Mouse (Mus musculus) megakaryocyte-erythroid progenitor cell, adult 5-6 weeks (primary cell): Measurements from ENCODE around the gene Pde6h. TPM values are rescaled to one million over a fixed set of nuclear protein-coding genes. Genes with fewer than 3 reads are reported as not detected.

ENCODE experiments used
- ATAC-seq: replicated peaks from 2 replicates; pipeline ENCODE4 v1.8.0; 2016; ENCODE audit warnings: mild to moderate bottlenecking, inconsistent platforms; ENCODE audit not compliant: severe bottlenecking, poor library complexity, low FRiP score, low TSS enrichment
- total RNA-seq, 2 experiments: library from RNA; stranded (forward) in 1 of 2; stranded (reverse) in 1 of 2; fragments of 200-1000, 215-1000 nt in 1 of 2; fragments of >200 nt in 1 of 2; fragmentation: Nextera tagmentation in 1 of 2; gene quantifications; 2 replicates each; pipeline ENCODE4 v1.2.3; 2014 to 2017

Gene Pde6h
- total RNA-seq, 2 experiments from 2014 or later: 3.1 TPM; not detected in 1

DNA sequence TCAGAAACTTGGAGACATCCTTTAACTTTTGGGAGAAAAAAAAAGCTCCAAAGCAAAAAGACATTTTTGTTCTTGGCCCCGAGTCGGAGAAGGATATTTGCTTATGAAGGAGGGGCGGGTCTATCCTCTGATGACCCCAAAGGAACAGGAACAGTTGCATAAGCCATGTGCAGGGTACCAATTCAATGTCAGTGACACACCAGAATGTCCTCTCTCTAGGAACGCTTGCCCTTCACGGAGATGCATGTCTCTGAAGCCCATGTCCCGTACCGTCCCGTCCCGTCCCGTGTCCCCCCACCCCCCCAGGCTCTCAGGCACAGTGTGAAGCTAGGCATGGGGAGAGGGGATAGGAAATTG is 16.7 kb upstream of the Pde6h start:
- ATAC-seq: no peak

DNA sequence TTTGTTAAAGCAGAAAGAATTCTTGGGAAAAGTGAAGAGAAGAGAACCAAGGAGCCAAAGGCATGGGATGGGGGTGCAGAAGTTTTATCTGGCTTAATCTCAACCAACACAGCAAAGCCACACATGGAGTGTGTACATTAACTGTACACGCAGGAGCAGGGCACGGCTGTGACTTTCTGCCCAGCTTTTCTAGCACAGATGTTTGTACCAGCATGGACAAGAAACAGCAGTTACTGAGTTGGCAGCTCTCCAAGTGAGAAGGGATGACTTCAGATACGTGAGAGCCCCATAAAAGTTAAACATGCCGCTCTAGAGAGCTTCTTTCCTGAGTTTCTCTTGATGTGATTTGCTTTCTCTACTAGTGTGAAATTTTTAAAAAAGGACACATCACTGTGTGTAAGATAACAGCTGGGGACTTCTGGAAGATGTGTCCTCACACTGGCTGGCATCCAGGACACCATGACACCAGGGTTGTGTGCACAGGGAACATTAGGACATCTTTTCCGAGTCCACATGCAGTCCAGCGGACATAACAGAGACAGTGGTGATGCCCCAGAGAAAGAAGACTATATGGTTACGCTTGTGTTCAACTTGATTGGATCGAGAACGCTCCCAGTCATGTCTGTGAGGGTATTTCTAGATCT is 13.3 kb upstream of the Pde6h start:
- ATAC-seq: peak; percentile 53

DNA sequence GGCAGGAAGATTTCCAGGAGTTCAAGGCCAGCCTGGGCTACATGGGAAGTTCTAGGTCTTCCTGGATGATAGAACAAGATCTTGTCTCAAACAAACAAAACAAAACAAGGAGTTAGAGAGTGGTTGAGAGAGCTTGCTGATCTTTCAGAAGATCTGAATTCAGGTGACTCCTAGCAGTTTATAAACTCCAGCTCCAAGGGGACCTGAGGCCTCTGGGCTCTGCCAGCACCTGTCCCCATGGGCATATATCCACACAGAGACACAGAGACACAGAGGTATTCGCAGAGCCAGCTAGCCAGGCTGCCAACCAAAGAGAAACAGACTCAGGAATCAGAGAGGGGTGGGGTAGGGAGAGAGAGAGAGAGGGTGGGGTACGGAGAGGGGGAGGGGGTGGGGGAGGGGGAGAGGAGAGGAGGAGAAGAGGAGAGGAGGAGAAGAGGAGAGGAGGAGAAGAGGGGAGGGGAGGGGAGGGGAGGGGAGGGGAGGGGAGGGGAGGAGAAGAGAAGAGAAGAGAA is 10.8 kb upstream of the Pde6h start:
- ATAC-seq: no peak

DNA sequence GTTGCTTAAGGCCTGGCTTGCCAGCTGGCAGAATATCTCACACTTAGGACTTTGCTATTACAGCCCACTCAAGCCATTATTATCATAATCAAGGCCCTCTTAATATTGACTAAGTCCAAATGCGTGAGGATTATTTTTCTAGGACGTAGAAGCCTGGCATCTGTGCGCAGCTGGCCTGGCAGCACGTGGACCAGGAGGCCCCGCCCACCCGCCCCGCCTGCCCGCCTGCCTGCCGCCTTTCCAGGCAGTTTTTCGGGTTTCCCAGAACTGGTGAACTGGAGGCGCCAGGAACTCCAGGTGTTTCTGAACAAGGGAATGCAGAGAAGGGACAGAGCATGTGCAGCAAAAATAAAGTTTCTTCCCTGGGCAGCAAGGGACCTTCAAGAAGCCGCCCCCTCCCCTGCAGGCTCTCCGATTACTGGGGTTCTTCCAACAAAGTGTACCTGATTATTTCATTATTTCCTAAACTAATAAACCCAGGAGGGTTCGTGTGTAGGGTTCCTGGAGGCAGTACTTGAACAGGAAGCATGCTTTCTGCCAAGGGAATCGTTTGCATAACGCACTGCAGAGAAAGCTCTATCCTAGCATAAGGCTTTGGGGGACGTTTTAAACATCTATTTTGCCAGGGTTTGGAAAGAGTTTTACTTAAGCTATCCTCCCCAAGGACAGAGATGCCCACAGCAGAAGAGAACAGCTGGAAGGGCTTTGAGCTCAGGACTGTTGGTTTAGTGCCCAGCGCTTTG is 10.1 kb upstream of the Pde6h start:
- ATAC-seq: peak; percentile 54

DNA sequence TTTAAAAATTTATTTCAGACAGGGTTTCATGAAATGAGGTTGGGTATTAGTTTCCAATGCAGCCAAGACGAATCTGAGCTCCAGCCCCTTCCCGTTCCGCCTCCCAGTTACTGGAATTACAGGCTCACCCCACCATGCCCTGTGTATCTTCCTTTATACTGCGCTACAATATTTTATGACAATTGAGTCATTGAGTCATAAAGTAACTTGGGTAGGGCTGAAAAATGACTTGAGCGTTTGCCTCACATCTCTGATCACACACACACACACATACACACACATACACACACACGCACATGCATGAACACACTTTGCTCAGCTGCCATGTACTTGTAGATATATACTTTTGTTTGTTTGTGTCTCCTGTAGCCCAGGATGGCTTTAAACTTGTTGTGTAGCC is 9.4 kb upstream of the Pde6h start:
- no peak for ATAC-seq

DNA sequence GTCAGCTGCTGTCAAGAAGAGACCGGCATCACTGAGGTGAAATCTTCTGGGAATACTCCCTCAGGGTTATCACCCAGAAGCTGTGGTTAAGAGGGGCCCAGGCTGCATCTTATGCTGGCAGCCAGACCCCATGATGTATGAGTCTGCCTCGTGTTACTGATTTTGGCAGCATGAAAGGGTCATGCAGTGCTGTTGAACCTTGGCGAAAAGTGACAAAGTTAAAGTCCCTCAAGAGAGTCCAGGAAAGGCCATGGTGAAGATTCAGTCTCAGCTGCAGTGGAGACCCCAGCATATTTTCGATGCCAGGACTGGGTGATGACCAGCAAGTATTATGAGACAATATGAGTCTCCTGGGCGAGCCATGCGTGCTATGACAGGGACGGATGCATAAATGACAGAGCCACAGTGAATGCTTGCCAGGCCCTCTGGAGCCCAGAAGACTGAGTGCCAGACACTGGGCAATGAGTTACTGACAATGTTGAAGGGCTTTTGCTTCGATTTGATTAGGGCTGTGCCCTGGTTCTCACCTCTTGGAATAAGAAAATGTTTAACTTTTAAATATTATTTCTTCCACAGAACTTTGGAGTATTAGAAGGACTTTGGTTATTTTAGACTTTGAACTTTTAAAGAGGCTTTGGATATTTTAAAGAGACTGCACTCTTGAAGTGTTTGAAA is 7.8 kb upstream of the Pde6h start:
- ATAC-seq: no peak

DNA sequence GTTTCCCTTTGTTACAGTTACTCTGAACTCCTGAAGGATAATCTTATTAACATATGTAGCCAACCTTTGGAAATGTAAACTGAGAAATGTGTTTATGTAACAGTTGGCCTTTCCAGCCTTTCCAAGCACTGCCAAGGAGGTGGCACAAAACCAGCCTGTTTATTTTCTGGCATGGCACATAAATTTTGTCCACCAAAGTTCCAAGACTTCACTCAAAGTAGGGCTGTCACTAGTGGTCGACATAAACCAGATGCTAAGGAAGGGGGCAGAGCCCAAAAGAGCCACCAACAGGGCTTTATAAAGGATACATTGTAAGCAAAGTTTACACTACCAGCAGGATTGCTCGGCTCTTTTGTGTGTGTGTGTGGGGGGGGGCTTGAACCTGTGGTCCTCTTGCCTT is 5.7 kb upstream of the Pde6h start:
- ATAC-seq: no peak

DNA sequence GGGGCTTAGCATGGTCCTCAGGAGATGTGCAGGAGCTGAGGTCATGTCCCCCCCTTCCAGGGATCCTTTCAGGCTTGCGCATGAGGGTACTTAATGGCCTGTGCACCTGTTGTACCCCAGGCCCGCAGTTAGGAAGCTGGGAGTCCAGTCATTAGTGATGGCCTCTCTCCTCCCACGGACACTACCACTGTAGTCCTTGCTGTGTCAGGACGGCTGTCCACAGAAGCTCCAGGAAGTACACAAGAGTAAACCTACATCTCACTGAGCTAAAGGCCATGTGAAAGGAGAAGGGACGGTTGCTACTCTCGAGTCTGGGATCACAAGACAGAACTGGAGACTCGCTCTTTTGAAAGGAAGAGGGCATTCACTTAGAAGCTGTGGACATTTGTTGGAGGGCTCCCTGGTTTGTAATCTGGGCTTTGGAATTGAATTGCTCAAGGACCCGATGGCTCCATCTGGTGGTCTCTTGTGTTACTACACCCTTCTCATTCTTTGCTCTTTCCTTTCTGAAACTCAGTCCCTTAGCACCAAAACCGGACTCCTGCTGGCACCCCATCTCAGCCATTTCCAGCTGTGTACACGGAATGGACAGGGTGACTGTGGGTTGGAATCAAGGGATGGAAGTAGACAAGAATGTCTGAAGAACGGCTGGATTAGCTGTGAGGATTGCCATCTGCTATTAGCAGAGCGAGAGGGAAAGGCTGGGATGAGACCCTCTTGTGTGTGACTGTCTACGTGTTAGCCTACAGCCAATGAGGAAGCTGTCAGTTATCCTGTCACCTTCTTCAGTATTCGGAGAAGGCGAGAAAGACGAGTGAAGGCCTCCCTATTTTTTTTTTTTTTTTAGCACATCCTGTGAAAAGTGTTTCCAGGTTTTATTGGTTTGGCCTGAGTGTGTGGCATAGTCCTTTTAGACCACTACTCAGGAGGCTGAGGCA is 3.0 kb upstream of the Pde6h start:
- ATAC-seq: peak; percentile 79

DNA sequence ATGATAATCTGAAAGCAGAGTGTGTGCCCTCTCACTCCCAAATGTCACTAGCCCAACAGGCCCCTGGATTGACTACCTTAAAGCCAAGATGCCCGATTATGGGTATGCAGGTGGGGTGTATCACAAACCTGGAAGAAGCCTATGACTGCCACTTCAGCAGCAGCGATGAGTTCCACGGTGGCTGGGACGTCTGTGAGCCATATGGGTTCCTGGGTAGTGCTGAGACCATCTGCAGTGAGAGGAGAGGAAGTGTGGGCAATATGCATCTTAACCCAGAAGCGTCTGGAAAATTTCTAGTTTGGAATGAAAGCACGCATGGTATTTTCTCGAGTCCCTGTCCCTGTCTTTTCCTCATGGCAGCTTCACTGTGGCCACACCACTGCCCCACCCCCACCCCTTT is 2.0 kb upstream of the Pde6h start:
- ATAC-seq: no peak

DNA sequence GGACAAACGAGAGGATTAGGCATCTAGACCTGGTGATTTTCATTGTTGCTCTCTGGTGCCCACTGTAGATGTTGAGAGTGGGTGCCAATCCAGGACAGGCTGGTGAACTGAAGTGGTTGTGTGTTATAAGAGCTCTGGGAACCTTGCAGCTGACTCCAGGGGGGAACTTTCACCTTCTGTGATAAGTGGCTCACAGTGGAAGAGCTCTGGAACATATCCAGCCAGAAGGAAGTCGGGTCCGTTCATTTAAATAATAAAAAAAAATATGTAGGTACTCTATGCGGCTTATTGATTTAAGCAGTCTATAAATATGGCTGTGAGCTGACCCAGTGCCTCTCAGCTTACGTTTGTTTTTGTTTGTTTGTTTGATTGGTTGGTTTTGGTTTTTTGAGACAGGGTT is 1.6 kb upstream of the Pde6h start, which contains the start of gene Erp27:
Gene Erp27 (minus strand): TSS at position 101 of the 400 bp plus-strand sequence.
- no peak for ATAC-seq

DNA sequence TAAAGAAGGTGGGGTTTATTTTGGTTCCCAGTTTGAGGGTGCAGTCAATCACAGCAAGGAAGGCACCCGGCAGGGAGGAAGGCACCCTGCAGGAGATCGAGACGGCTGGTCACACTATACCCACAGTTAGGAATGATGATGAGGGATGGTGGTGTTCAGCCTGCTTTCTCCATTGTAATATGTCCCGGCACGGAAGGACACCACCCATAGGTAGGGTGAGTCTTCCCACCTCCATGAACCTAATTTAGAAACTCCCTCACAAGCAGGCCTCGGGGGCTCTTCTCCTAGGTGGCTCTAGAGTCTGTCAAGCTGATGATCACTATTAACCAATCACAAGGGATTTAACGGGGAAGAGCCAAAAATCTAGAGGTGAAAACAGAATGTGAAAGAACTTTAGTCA is 761 bp upstream of the Pde6h start:
- no peak for ATAC-seq

DNA sequence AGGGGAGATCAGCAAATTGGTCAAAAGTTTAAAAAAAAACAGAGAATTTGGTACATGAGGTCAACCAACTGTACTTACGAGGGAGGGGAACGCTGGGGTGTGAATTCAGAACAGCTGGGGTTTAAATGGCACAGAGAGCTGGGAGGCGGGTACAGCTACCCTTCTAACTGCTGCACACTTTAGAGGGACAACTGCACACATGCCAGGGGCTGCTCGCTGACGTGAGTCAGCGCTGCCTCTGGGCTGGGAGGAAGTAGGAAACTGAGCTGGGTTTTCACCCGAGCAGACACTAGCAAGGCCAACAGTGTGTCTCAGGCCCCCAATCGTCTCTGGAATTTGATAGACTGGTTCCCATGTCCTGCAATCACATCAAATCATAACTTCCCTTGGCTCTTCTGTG is 1.4 kb downstream of the Pde6h start:
- ATAC-seq: no peak

DNA sequence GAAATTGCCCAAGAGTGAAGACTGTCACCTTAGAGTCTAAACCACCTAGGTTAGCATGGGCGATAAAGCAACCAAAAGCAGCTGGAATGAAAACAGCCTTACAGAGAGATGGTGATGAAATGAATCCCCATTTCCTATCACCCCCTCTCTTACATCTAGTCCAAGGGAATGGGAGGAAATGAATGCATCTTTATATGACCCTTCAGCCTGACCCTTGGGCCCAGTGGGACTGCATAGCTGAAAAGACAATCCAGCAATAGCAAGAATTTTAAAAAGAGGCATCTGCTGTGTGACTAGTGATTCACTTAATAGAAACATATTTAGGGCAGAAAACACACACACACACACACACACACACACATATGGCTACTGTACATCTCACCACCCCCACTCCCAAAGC is 4.0 kb downstream of the Pde6h start:
- ATAC-seq: no peak

DNA sequence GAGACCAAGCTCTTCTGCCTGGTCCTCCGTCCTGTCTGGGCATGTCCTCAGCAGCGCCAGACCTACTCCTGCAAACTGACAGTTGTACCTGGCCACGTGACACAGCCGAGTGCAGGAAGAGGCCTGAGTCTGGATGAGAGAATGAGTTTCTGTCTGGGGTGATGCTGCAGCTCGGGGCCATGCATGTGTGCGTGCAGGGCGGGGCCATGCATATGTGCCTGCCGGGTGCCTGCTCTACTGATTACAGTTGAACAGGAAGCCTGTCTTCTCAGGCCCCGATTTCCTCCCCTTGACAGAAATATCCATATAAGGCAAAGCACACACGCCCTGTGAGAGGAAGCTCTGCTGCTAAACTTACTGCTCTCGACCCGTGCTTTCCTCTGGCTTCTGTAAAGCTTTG is 7.0 kb downstream of the Pde6h start:
- peak; percentile 99 for ATAC-seq

DNA sequence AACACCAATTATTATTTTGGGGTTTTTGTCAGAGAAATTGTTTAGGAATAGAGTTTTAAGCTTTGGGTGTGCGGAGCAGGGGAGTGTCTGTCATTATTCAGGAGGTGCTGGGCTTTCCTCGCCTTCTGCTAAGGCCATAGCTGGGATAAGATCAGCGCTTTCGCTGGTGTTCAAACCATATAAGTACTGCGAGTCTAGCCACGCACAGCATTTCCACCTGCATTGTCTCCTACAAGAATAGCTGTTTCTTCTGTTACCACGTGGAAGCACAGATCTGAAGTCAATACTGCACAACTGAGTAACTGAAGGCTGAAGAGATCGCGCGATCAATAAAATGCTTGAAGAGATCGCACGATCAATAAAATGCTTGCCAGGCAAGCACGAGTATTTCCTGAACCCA is 7.6 kb downstream of the Pde6h start:
- ATAC-seq: peak; percentile 16; the same call in 1 of the 2 replicates

DNA sequence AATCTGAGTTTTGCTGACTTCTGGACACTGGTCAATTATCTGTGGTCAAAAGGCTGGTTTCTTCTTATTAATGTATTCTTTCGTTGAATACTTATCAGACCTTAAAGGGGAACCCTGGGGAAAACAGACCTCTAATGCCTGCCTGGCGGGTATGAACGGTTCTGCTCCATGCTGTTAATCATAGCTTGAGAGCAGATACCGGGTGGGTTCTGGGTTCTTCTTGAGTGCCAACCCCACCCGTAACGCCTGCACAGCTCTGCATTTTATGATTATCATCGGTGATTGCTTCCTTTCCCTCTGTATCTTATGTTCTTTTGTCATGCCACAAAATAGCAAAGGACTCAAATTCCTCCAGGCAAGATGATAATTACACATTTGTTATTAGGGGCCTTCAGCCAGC is 10.4 kb downstream of the Pde6h start:
- no peak for ATAC-seq

DNA sequence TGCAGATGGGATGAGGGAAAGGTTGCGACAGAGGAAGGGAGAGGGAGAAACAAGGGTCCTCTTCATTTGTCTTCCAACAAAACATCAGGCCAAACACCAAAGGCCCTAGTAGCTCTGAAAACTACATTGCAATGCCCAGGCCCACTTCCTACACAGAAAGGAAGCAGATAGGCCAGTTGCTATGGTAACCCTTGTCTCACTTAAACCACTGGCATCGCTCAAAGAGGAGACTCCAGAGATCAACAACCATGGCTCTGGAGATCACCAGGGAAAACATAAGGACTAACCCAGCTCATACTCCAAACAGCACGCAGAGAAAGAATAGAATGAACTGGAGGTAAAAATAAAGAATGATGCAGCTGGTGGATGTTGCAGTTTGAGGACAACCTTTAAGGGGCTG is 11.6 kb downstream of the Pde6h start:
- no peak for ATAC-seq

DNA sequence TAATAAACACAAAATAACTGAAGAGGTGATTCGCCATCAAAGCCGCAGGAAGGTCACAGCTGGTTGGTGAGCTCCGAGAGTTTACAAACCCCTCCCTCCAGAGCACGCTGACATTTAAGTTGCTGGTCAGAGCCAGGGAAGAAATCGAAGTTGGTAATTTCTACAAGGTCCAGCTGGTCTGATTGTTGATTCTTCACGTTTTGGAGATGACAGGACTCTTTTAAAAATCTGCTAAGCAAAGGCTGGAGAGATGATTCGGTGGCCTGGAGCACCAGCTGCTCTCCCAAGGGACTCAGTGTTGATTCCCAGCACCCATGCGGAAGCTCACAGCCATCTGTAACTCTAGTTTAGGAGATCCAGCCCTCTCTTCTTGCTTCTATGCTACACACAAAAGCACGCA is 12.7 kb downstream of the Pde6h start:
- ATAC-seq: no peak

DNA sequence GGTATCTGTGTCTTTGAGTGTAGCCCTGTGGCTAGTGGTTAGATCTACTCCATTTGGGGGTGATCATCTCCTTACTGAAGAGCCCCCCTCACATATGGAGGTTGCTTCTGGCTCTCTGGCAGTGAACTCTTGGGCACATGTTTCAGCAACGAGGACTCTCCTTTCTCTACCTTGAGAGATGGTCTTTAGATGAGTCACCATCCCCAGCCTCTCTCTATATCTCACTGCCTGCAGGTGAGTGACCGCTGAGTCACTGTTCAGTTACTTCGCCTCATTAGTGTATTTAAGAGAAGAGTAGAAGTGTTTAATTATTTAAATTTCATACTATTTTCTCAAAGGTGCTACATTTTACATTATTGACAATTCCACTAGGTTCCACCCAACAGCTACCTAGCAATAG is 13.5 kb downstream of the Pde6h start:
- no peak for ATAC-seq
